Mouse (Mus musculus): ENCODE results near the gene Pde6d.
A peak's percentile ranks its signal among the peaks of the same experiment; 100 is the strongest.

Pde6d gene

DNA sequence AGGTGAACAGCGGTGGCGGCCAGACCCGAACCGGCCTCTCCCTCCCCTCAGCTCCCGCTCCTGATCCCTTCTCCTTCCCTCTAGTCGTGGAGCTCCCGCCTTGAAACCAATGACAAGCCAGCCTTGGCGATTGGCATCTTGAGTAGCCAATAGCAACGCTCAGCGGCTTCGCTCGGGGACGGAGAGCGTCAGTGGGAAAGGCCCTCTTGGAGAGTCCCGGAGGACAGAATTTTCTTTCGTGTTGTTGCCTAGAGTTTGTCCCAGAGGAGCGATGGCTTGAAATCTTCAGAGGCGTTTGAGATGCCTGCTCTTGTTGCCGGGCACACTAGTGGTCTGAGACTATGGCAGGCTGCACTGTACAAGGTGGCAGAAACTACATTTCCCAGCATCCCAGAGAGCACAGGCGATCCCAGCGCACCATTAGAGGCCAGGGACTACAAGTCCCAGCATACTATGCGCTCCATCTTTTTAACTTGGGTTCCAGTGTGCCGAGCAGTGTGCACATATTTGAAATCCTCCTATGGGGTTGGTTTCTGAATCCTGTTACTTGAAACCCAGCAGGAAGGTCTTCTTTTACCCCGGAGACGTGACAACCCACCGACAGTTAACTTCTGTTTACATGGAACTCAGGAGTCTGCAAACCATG is at the start of gene Pde6d, which contains the start of gene Cops7b:
TSS of gene Pde6d (minus strand) at position 179 of the 646 bp plus-strand sequence.
TSS of gene Cops7b (plus strand) at position 454 of the 646 bp plus-strand sequence.
- DNase-seq (ENCODE audit: low spot score in 2 of 2): peak; percentile 94

DNA sequence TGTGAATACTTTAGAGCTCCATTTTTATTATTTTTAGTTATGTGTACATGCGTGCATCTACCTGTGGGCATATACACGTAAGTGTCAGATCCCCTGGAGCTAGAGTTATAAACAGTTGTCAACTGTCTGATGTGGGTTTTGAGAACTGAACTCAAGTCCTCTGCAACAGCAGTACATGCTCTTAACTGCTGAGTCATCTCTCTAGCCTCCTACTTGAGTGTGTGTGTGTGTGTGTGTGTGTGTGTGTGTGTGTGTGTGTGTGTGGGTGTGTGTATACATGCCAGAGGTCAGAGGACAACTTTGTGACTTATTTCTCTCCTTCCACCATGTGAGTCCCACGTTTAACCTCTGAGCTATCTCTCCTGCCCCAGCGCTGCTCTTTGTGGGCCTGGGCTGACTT is 48.1 kb upstream of the Pde6d start:
- DNase-seq (ENCODE audit: low spot score in 2 of 2): no peak

GRCm38 (mm10) chr1:86629936-86630335 is 47.5 kb upstream of the Pde6d start:
- no peak for DNase-seq (ENCODE audit: low spot score in 2 of 2)

- no peak for DNase-seq (ENCODE audit: low spot score in 2 of 2)
Observed at GRCm38 (mm10) chr1:86628270-86628669, 45.8 kb upstream of the Pde6d start.

GRCm38 (mm10) chr1:86623001-86624000 is 40.9 kb upstream of the Pde6d start:
- DNase-seq (ENCODE audit: low spot score in 2 of 2): no peak

DNA sequence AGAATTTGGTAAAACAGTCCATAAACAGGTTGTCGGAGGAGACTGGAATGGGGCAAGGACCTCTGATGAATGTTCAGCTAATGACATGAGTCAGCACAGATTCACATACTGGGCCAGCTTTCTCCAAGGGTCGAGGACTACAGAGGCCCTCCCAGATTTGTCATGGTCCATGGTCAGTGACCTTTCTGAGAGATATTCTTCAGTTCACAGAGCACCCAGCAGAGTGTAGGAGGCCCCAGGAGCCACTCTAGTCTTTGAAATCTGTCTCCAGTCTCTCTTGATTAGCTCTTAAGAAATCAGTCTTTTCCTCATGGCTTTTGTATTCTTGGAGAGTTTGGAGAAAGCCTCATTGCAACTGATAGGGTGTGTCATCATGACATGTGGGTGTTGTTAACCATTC is 39.9 kb upstream of the Pde6d start:
- no peak for DNase-seq (ENCODE audit: low spot score in 2 of 2)

DNA sequence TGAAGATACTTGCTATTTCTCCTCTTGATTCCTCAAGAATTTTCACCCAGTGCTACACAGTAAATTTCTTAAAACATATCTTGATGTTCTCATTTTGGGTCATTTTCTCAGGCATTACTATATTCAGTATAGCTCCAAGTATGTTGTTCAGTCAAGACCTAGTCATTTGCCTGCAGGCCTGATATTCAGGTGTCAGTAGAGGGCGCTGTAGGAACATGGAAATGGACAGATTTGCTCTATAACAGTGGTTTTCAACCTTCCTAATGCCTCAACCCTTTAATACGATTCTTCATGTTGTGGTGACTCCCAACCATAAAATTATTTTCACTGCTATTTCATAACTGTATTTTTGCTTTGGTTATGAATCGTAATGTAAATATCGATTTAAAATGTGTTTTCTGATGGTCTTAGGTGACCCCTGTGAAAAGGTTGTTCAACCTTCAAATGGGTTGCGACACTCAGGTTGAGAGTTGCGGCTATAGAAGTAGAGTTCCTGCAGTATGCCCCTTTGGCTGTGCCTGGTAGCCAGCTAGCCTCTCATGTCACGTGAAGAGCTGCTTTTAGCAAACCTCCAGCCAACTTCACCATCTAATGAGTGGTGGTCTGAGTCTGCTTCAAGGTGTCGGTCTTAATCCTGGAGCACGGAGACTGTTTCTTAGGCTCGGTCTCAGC is 36.2 kb upstream of the Pde6d start:
- DNase-seq (ENCODE audit: low spot score in 2 of 2): peak; percentile 57 to 60

DNA sequence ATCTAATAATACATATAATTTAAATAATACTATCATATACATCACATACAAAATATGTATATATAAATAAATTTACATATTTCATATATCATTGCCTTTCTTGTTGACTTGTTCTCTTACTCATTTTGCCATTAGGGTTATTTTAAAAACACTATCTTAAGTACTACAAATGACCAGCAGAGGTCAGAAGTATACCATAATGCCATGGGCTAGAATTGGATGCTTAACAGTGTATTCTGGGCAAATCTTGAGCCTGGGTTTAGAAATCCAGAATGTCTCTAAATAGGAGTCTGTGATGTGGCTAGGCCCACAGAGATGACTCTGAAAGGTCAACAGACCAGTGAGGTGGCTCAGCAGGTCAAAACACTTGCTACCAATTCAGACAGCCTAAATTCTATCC is 31.8 kb upstream of the Pde6d start:
- no peak for DNase-seq (ENCODE audit: low spot score in 2 of 2)

GRCm38 (mm10) chr1:86612081-86612480 is 29.7 kb upstream of the Pde6d start:
- DNase-seq (ENCODE audit: low spot score in 2 of 2): no peak

DNA sequence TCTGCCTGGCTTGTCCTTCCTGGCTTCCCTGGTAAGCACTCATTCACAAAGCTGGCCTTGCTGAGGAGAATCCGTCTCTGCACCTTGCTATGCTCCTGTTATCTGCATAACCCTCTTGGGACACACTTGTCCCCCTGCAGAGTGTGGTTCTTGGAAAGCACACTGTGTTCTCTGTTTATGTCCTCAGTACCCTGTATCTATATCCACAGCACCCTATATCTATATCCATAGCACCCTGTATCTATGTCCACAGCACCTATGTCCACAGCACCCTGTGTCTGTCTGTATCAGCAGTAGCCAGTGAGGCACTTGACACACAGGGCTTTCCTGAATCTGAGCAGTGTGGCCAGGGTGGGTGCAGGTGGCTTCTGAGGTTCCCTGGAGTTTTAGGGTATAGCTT is 28.5 kb upstream of the Pde6d start:
- DNase-seq (ENCODE audit: low spot score in 2 of 2): no peak

DNA sequence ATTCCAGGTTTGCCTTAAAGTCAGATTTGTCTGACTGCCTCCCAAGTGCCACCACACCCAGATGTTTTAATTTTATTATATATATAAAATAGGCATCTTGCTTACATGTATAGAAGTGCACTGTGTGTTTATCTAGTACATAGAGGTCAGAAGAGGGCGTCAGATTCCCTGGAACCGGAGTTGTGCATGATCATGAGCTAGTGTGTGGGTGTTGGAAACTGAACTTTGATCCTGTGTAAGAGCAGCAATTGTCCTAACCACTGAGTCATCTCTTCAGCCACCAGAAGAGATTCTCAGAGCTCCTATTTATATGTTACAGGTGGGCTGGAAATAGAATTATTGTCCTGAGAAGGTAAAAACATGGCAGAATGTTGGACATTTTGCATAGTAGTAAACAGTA is 17.7 kb upstream of the Pde6d start:
- no peak for DNase-seq (ENCODE audit: low spot score in 2 of 2)

DNA sequence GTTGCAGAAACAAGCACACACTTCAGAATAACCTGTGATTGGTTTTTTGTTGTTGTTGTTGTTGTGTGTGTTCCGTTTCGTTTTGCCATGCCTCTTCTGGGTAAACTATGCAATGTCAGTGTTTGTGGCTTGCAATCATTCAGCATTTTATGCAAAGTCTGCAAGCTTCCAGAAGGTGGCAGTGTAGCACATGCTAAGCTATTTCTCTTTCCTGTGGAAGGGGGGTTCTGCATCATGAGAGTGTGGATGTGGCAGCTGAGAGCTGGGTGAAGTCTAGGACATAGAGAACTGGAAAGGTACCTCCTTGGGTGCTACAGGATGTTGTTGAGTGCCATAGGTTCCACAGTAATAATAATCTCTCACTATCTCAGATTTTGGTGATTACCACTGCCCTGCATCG is 16.1 kb upstream of the Pde6d start:
- no peak for DNase-seq (ENCODE audit: low spot score in 2 of 2)

DNA sequence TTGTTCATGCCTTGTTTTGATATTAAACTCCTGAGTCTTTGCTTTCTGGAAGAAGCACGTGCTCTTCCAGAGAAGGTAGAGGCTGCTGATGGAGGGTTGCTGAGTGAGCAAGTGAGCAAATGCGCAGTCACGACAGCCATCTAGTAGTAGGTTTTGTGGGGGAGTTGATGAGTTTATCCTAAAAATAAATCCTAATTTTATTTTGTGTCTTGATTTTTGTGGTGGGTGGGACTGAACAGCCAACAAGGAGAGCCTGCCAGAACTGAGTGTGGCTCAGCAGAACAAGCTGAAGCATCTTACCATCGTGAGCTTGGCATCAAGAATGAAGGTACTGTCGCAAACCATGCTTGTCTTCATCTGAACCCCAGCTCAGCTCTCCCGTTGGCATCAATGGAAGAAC is 14.1 kb upstream of the Pde6d start:
- peak; percentile 24 to 56 for DNase-seq (ENCODE audit: low spot score in 2 of 2)

DNA sequence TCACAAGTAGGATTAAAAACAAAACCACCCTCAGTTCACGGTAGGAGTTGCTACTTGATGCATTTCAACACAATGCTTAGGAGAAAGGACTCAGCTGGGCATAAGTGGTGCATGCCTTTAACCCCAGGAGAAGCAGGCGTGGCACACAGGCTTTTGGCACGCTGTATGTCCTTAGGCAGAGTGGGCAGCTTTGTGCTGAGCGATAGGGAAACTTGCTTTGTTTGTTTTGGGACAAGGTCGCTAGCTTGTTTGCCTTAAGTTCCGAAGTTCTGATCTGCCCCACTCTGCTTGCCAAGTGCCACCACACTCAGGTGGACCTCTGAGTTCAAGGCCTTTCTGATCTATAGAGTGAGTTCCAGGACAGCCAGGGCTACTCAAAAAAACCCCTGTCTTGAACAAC is 12.9 kb upstream of the Pde6d start:
- no peak for DNase-seq (ENCODE audit: low spot score in 2 of 2)

GRCm38 (mm10) chr1:86594539-86594938 is 12.1 kb upstream of the Pde6d start:
- no peak for DNase-seq (ENCODE audit: low spot score in 2 of 2)

GRCm38 (mm10) chr1:86586992-86587391 is 4.6 kb upstream of the Pde6d start:
- peak; percentile 63 to 71 for DNase-seq (ENCODE audit: low spot score in 2 of 2)

GRCm38 (mm10) chr1:86583709-86584108 is 1.3 kb upstream of the Pde6d start:
- no peak for DNase-seq (ENCODE audit: low spot score in 2 of 2)

DNA sequence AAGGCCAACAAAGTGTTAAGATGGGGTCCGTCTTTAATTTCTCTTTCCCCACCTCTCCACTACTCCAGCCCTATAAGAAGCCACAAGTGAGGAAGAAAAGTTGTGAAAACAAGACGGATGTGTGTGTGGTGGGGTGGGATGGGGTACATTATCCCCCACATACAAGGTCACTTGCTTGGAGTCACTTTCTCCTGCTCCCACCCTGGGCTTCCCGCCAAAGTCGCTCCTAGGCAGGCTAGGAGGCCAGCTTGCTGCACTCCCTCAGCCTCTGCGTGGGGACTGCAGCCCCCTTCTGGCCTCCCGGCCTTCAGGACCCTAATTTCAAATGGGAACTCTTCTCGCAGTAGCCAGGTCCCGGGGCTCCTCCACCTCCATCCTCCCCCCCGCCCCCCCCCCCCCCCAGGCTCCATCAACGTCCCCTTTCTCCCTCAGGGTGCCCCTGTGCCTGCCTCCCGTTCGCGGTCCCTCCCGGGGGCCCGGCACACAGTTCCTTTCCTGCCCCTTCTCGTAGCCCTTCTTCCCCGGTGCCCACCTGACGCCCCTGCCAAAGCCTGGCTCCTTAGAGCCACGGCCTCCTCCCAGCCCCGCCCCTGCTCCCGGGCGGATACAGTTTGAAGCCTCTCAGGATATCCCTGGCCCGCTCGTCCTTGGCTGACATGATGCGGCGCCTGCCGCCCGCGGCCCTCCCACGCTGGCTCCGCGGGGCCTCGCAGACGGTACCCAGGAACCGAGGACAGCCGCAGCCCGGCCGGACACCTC is 558 bp downstream of the Pde6d start:
- no peak for DNase-seq (ENCODE audit: low spot score in 2 of 2)

DNA sequence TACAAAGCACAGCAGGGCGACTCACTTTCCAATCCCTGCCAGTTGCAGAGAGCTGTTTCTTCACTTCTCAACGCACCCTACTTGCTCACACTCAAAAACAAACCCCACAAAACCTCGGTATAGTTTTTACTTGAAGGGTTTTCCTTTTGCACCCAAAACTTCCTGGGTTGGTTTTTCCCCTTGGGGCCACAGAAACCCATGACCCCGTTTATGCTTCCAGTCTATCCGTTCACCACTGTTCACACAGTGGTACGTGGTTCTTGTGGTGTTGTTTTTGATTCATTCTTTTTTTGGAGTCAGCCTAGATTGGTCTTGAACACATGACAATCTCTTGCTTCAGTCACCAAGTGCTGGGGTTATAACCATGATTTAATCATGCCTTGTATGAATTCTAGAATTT is 2.0 kb downstream of the Pde6d start:
- DNase-seq (ENCODE audit: low spot score in 2 of 2): no peak

DNA sequence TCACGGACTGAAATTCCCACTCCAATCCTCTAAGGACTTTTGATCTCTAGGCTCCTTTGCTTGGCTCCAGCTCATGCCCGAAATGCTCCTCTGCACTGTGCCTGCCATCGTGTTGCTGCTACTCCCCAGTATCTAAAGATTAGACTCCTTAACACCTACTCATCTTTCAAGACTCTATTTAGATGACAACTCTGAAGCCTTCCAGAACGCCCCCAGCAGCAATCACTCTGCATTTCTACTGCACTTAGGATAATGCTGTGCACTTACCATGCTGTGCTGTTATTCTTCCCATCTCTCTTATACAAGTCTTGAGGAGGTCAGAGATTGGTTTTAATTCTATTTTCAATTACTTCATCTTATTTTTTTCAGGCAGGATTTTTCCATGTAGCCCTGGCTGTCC is 10.5 kb downstream of the Pde6d start:
- DNase-seq (ENCODE audit: low spot score in 2 of 2): peak in 1 of 2 experiments; percentile 14

DNA sequence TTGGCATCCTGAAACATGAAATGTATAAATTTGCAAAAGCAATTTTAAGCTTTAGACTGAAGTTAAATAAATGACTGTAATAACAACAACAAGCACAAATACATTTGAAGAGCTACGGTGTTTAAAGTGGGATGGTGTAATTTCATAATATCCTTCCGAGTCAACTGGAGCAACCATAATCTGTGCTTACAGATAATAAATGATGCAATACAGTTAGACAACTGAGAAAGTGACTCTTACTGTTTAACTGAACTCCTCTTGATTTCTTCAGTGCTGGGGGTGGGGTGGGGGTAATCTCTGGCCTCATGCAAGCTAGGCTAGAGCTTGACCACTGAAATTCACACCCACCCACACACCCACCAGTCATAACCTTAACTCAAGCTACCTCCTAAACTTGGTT is 11.0 kb downstream of the Pde6d start:
- no peak for DNase-seq (ENCODE audit: low spot score in 2 of 2)
